Mouse (Mus musculus): Measurements from ENCODE around the gene Atg9b. TPM values are rescaled to one million over a fixed set of nuclear protein-coding genes. Genes with fewer than 3 reads are reported as not detected.

Gene Atg9b
- polyA plus RNA-seq, 1 experiment from 2014 or later = 0.75 TPM

GRCm38 (mm10) chr5:24337366-24337765 lies 54.6 kb downstream of the Atg9b start:
- Histone ChIP-seq H3K4me1 (replicated peaks; ENCODE audit: control insufficient read depth, insufficient read depth, low read length) (0 out of 2 replicates have a peak, but pooled peaks cover 2% of the 10 kb centered on the region), H3K27ac (ENCODE audit: low read depth, low read length) (no peak overlapping the region), H3K9me3 (ENCODE audit: control insufficient read depth, low read length) (no peaks in the 10 kb centered on the region), H3K4me3 (ENCODE audit: low read depth, low read length) (no peak overlapping the region), H3K9ac (ENCODE audit: low read depth, low read length) (peak overlapping the region; percentile 0; the same call in 1 of the 2 replicates), H3K36me3 (ENCODE audit: control insufficient read depth, insufficient read depth, low read length) (no peaks in the 10 kb centered on the region), H3K4me2 (no peak overlapping the region), H3K27me3 (replicated peaks; ENCODE audit: control insufficient read depth, insufficient read depth, low read length) (no peaks in the 10 kb centered on the region)
- 20% methylated on average over 9 of the region's 9 CpGs for WGBS
- no peak for ATAC-seq (replicated peaks; ENCODE audit: low FRiP score)
- DNase-seq (ENCODE audit: low spot score) = no peak

DNA sequence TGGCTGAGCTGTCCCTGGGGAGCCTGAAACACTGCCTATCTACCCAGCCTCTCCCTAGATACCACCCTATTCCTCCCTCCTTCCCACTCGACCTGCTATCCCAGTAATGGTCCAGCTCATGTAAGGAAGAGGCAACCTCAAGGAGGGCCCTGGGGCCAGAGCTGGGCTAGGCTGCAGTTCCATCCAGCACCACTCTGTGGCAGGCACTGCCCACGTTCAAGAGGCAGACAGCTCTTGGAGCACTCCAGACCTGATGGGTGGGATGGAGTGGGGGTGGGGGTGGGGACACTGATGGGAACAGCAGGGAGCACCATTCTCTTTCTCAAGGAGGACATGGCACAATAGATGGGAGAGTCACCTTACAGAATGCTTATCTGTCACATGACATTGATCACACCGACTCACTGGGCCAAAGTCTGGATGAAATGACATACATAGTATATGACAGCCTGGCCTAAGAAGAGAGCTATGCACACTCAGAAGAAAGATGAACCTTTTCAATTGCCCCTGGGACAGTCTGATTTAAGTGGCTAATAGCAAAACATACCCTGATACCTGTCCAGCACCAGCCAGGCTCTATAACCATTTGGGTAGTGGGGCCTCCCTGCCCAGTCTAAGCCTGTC lies 55.9 kb downstream of the Atg9b start:
- H3K36me3 ChIP-seq (ENCODE audit: control insufficient read depth, insufficient read depth, low read length) = no peaks in the 10 kb centered on the region
- 17% methylated on average over 3 of the region's 3 CpGs for WGBS
- H3K4me1 ChIP-seq (replicated peaks; ENCODE audit: control insufficient read depth, insufficient read depth, low read length) = no peaks in the 10 kb centered on the region
- H3K9ac ChIP-seq (ENCODE audit: low read depth, low read length) = no peak overlapping the region
- no peak overlapping the region for H3K4me2 ChIP-seq
- DNase-seq (ENCODE audit: low spot score) (no peak), ATAC-seq (replicated peaks; ENCODE audit: low FRiP score) (no peak; the same call in 1 of the 2 replicates)
- H3K4me3 ChIP-seq (ENCODE audit: low read depth, low read length) = no peak overlapping the region
- no peaks in the 10 kb centered on the region for H3K9me3 ChIP-seq (ENCODE audit: control insufficient read depth, low read length)
- no peak overlapping the region for H3K27ac ChIP-seq (ENCODE audit: low read depth, low read length)
- peaks cover 5% of the 10 kb centered on the region; the same call in 1 of the 2 replicates for H3K27me3 ChIP-seq (replicated peaks; ENCODE audit: control insufficient read depth, insufficient read depth, low read length)

DNA sequence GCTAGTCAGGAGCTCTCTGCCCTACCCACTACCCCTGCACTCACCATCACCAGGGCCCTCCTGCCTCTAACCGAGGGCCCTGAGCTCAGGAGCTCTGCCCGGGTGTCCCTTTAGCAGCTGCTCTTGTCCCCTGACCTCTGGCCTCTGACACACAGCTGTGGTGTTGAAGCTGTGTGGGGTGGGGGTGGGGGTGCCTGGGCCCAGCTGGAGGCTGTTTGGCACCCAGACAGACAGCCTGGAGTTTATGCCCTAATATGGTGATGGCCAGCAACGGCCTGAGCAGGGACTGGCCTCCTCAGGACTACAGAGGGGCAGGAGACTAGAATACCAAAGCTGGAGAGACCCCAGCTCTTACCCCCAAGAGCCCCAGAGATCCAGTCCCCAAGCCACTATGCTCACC lies 57.2 kb downstream of the Atg9b start:
- Histone ChIP-seq H3K27ac (ENCODE audit: low read depth, low read length) (no peak overlapping the region), H3K9ac (ENCODE audit: low read depth, low read length) (no peak overlapping the region), H3K4me2 (no peak overlapping the region), H3K4me1 (replicated peaks; ENCODE audit: control insufficient read depth, insufficient read depth, low read length) (peaks cover 1% of the 10 kb centered on the region), H3K36me3 (ENCODE audit: control insufficient read depth, insufficient read depth, low read length) (no peaks in the 10 kb centered on the region), H3K9me3 (ENCODE audit: control insufficient read depth, low read length) (no peaks in the 10 kb centered on the region), H3K27me3 (replicated peaks; ENCODE audit: control insufficient read depth, insufficient read depth, low read length) (peaks cover 13% of the 10 kb centered on the region), H3K4me3 (ENCODE audit: low read depth, low read length) (no peak overlapping the region)
- 27% methylated on average over 3 of the region's 3 CpGs for WGBS
- ATAC-seq (replicated peaks; ENCODE audit: low FRiP score) = no peak
- no peak for DNase-seq (ENCODE audit: low spot score)

Other genes starting within 250 kb of the Atg9b start
- 18.7 and 20.5 TPM in 2 replicates for gene Nupl2, start 227.2 kb downstream of the Atg9b start, polyA plus RNA-seq (2014; fragmentation: Nextera tagmentation; extraction: Ambion mirVana)
- gene Kcnh2, start 40.5 kb downstream of the Atg9b start, polyA plus RNA-seq (2014; fragmentation: Nextera tagmentation; extraction: Ambion mirVana) = 2.5 and 3.8 TPM in 2 replicates
- 6.4 and 7.2 TPM in 2 replicates for gene Nos3, start 27.3 kb downstream of the Atg9b start, polyA plus RNA-seq (2014; fragmentation: Nextera tagmentation; extraction: Ambion mirVana)
- gene Abcb8, start 1.5 kb upstream of the Atg9b start, polyA plus RNA-seq (2014; fragmentation: Nextera tagmentation; extraction: Ambion mirVana) = 54.6 and 55.2 TPM in 2 replicates
- gene Asic3, start 21.2 kb upstream of the Atg9b start, polyA plus RNA-seq (2014; fragmentation: Nextera tagmentation; extraction: Ambion mirVana) = 0.19 TPM in 1 of 2 replicates, not detected in the other
- 25.2 and 25.9 TPM in 2 replicates for gene Cdk5, start 31.4 kb upstream of the Atg9b start, polyA plus RNA-seq (2014; fragmentation: Nextera tagmentation; extraction: Ambion mirVana)
- gene Slc4a2, start 31.7 kb upstream of the Atg9b start, polyA plus RNA-seq (2014; fragmentation: Nextera tagmentation; extraction: Ambion mirVana) = 20.5 and 22.4 TPM in 2 replicates
- 95.1 and 101 TPM in 2 replicates for gene Fastk, start 53.1 kb upstream of the Atg9b start, polyA plus RNA-seq (2014; fragmentation: Nextera tagmentation; extraction: Ambion mirVana)
- 12.3 and 12.4 TPM in 2 replicates for gene Tmub1, start 55.7 kb upstream of the Atg9b start, polyA plus RNA-seq (2014; fragmentation: Nextera tagmentation; extraction: Ambion mirVana)
- gene Agap3, start 60.0 kb upstream of the Atg9b start, polyA plus RNA-seq (2014; fragmentation: Nextera tagmentation; extraction: Ambion mirVana) = 29.4 and 30.6 TPM in 2 replicates
- gene Gbx1, start 135.1 kb upstream of the Atg9b start, polyA plus RNA-seq (2014; fragmentation: Nextera tagmentation; extraction: Ambion mirVana) = 0.04 TPM in 1 of 2 replicates, not detected in the other
- 0.23 and 0.30 TPM in 2 replicates for gene Asb10, start 148.8 kb upstream of the Atg9b start, polyA plus RNA-seq (2014; fragmentation: Nextera tagmentation; extraction: Ambion mirVana)
- gene 4931409K22Rik, start 164.7 kb upstream of the Atg9b start, polyA plus RNA-seq (2014; fragmentation: Nextera tagmentation; extraction: Ambion mirVana) = 0.18 TPM in 1 of 2 replicates, not detected in the other
- 122 and 144 TPM in 2 replicates for gene Abcf2, start 185.3 kb upstream of the Atg9b start, polyA plus RNA-seq (2014; fragmentation: Nextera tagmentation; extraction: Ambion mirVana)
- 14.6 TPM in 2 replicates for gene Chpf2, start 194.6 kb upstream of the Atg9b start, polyA plus RNA-seq (2014; fragmentation: Nextera tagmentation; extraction: Ambion mirVana)
- 13.6 and 15.2 TPM in 2 replicates for gene Smarcd3, start 232.3 kb upstream of the Atg9b start, polyA plus RNA-seq (2014; fragmentation: Nextera tagmentation; extraction: Ambion mirVana)